Mouse (Mus musculus) layer of hippocampus, postnatal 36 days (tissue): ENCODE measurements around the gene Klf5. TPM values are rescaled to one million over a fixed set of nuclear protein-coding genes. Genes with fewer than 3 reads are reported as not detected.

Source experiments
- total RNA-seq, 2 experiments: library from RNA; stranded (reverse); gene quantifications; 2 replicates each; pipeline ENCODE4 v1.2.3; 2021

Klf5 gene
- total RNA-seq, 2 experiments from 2014 or later, result 5.5 to 6.4 TPM

Other genes with a start within 250 kb of the Klf5 start
- 10 to 100 TPM; 14.3 to 16.2 TPM for gene Pibf1, start 199.3 kb upstream of the Klf5 start, total RNA-seq
- gene Dis3, start 198.9 kb upstream of the Klf5 start, total RNA-seq, result 10 to 100 TPM; 18.6 to 20.4 TPM